Mouse (Mus musculus) neural tube, embryonic 13.5 days (tissue): ENCODE measurements at regions not wholly inside any gene's neighbourhood (a gene's known extent, or its start where the extent isn't known, plus 50 kb on each side); places are given as distances from the start of the nearest gene placed in this dataset.

ENCODE experiments used
- ATAC-seq: fragments of 200-750 bp; cut with Nextera tagmentation; 2 replicates; pipeline ENCODE4 v1.8.0; 2017; ENCODE audit warnings: low read depth, mild to moderate bottlenecking, moderate TSS enrichment, moderate library complexity
- H3K27ac ChIP-seq: fragments of 300-500 bp; sonication (generic); replicated peaks from 2 replicates; pipeline ENCODE4 v1.5.1; 2015; ENCODE audit warnings: moderate library complexity, mild to moderate bottlenecking, inconsistent platforms
- H3K27me3 ChIP-seq: fragments of 300-500 bp; sonication (generic); 2 replicates; pipeline ENCODE4 v1.6.1; 2015; ENCODE audit warnings: mild to moderate bottlenecking, inconsistent platforms
- H3K36me3 ChIP-seq: fragments of 300-500 bp; sonication (generic); 2 replicates; pipeline ENCODE4 v1.6.1; 2015; ENCODE audit warnings: mild to moderate bottlenecking, inconsistent platforms
- H3K4me1 ChIP-seq: fragments of 300-500 bp; sonication (generic); replicated peaks from 2 replicates; pipeline ENCODE4 v1.6.1; 2015; ENCODE audit warnings: inconsistent platforms
- H3K4me2 ChIP-seq: fragments of 300-500 bp; sonication (generic); 2 replicates; pipeline ENCODE4 v1.6.1; 2015; ENCODE audit warnings: inconsistent platforms, mild to moderate bottlenecking, moderate library complexity
- H3K4me3 ChIP-seq: fragments of 300-500 bp; sonication (generic); 2 replicates; pipeline ENCODE4 v1.5.1; 2015; ENCODE audit warnings: mild to moderate bottlenecking, inconsistent platforms
- H3K9ac ChIP-seq: fragments of 300-500 bp; sonication (generic); 2 replicates; pipeline ENCODE4 v1.6.1; 2015; ENCODE audit warnings: moderate library complexity, mild to moderate bottlenecking, inconsistent platforms
- H3K9me3 ChIP-seq: fragments of 300-500 bp; sonication (generic); 2 replicates; pipeline ENCODE4 v1.6.1; 2016; ENCODE audit warnings: inconsistent platforms
- WGBS: fragments of 180-500 bp; shearing (Covaris S2); methylation state at CpG from one replicate; pipeline ENCODE4 v1.1.7; 2015; 5-methylcytosine and 5-hydroxymethylcytosine counted together

DNA sequence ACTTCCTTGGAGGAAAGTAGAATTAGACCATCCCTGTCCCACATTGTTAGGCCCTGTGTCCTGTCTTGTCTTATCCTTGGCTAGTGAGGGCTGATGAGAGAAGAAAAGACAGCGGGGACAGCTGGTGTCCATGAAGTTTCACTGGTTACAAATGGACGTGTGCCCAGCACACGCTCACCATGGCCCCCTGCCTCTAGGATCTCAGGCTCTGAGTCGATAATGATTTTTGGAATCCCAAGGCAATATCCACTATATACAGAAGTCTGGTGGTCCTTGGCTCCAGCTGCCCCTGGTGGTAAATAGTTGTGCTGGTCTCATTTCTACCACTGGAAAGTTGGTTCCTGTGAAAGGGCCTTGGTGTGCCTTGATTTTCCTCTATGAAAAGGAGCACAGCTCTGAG lies 51.7 kb upstream of the F13a1 start:
- Histone ChIP-seq H3K9ac (no peak overlapping the region), H3K4me2 (no peak overlapping the region), H3K9me3 (no peaks in the 10 kb centered on the region; the same call in 1 of the 2 replicates), H3K4me3 (no peak overlapping the region), H3K4me1 (peaks cover 26% of the 10 kb centered on the region), H3K27ac (no peak overlapping the region), H3K27me3 (no peaks in the 10 kb centered on the region), H3K36me3 (no peaks in the 10 kb centered on the region)
- WGBS = 81% methylated on average over 4 of the region's 4 CpGs
- ATAC-seq = no peak
